Mouse (Mus musculus) megakaryocyte, embryonic 14.5 days (primary cell): ENCODE results near the gene Cspg5.

ENCODE experiments used
- FLI1 ChIP-seq: IDR thresholded peaks from 2 replicates; pipeline ENCODE4 v1.6.1; 2012; ENCODE audit warnings: low read length, inconsistent platforms, mixed read lengths
- GATA1 ChIP-seq: IDR thresholded peaks from 3 replicates; pipeline ENCODE4 v1.6.1; 2012; ENCODE audit warnings: mixed read lengths, low read length, inconsistent platforms, borderline replicate concordance

DNA sequence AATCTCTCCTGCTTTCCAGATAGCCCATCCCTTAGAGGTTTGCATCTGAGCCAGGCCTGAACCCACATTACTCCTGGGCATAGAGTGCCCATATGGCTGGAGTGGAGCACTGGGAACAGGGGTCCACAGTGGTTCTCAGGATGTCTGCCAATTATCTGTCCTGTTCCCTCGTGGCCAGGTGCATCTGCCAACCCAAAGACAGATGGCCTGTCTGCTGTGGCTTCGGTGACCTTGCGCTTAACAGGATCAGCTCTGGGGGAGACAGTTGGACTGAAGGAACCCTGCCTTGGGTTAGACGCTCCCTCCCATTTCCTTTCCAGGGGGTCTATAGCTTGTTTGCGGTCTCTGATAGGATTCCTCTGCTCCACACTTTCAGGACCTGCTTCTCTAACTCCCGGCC is 15.1 kb downstream of the Cspg5 start:
- no peak for TF ChIP-seq GATA1
- no peak for TF ChIP-seq FLI1
